Mouse (Mus musculus) neural tube, embryonic 11.5 days (tissue): Measurements from ENCODE around the gene Rnf169. TPM values are rescaled to one million over a fixed set of nuclear protein-coding genes. Genes with fewer than 3 reads are reported as not detected.

Experiments used
- ATAC-seq: fragments of 200-750 bp; cut with Nextera tagmentation; 2 replicates; pipeline ENCODE4 v1.8.0; 2017; ENCODE audit warnings: moderate number of reproducible peaks, mild to moderate bottlenecking, moderate TSS enrichment, moderate library complexity; ENCODE audit not compliant: insufficient read depth, low FRiP score, low TSS enrichment
- DNase-seq: peaks from one replicate; pipeline ENCODE4 v3.0.0-alpha.2; 2015; ENCODE audit warnings: low spot score
- H3K27ac ChIP-seq: fragments of 300-500 bp; sonication (generic); 2 replicates; pipeline ENCODE4 v1.5.1; 2014; ENCODE audit warnings: low read depth, mild to moderate bottlenecking, low read length
- H3K27me3 ChIP-seq: fragments of 300-500 bp; sonication (generic); 2 replicates; pipeline ENCODE4 v1.6.1; 2014; ENCODE audit warnings: mild to moderate bottlenecking, low read length, mixed read lengths; ENCODE audit not compliant: control insufficient read depth, insufficient read depth
- H3K36me3 ChIP-seq: fragments of 300-500 bp; sonication (generic); 2 replicates; pipeline ENCODE4 v1.6.1; 2014; ENCODE audit warnings: mild to moderate bottlenecking, low read length, moderate library complexity, mixed read lengths; ENCODE audit not compliant: control insufficient read depth, insufficient read depth
- H3K4me1 ChIP-seq: fragments of 300-500 bp; sonication (generic); 2 replicates; pipeline ENCODE4 v1.6.1; 2014; ENCODE audit warnings: low read length, mixed read lengths; ENCODE audit not compliant: control insufficient read depth, insufficient read depth
- H3K4me2 ChIP-seq: fragments of 300-500 bp; sonication (generic); 2 replicates; pipeline ENCODE4 v1.6.1; 2014; ENCODE audit warnings: low read depth, mild to moderate bottlenecking, moderate library complexity
- H3K4me3 ChIP-seq: fragments of 300-500 bp; sonication (generic); 2 replicates; pipeline ENCODE4 v1.5.1; 2014; ENCODE audit warnings: low read depth, low read length
- H3K9ac ChIP-seq: fragments of 300-500 bp; sonication (generic); 2 replicates; pipeline ENCODE4 v1.6.1; 2014; ENCODE audit warnings: mild to moderate bottlenecking, low read length
- H3K9me3 ChIP-seq: fragments of 300-500 bp; sonication (generic); 2 replicates; pipeline ENCODE4 v1.6.1; 2016; ENCODE audit warnings: low read length; ENCODE audit not compliant: control insufficient read depth
- WGBS: fragments of 180-500 bp; shearing (Covaris S2); extraction: QIAGEN DNeasy Blood & Tissue Kit; methylation state at CpG from one replicate; pipeline ENCODE4 v1.1.7; 2014; 5-methylcytosine and 5-hydroxymethylcytosine counted together
- polyA plus RNA-seq: library from polyadenylated mRNA; unstranded; fragments of >200 nt; fragmentation: Nextera tagmentation; extraction: Ambion mirVana; gene quantifications from 2 replicates; pipeline ENCODE4 v1.2.1, GENCODE M21; 2014

Gene Rnf169
- polyA plus RNA-seq, 1 experiment from 2014 or later, result 7.8 TPM

DNA sequence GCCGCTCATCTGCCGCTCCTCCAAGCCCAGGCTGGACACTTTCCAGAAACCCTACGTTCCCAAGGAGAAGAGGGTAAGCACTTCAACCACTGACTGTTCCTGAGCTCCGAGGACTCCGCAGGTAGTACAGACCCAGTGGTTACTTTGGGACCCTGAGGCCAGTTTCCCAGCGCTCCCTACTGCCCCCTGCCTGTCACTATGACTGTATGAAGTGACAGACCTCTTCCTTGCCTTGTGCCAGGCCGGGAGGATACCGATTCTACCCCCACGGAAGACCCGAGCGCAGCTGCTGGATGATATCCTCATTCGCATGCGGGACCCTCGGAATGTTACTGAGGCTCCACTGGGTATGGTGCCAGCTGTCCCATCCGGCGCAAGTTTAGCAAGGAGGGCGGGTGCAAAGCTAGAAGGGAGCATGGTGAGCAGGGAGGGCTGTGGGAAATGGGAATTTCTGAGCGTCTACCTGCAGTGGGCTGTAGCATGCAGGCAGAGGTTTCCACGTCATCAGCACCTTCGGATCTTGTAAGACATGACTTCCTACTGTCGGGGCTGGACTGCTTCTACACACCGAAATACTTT, 63.4 kb downstream of the Rnf169 start:
- 8% methylated on average over 22 of the region's 22 CpGs for WGBS
- DNase-seq (peak; percentile 71), ATAC-seq (peak; percentile 27; the same call in 1 of the 2 replicates)
- Histone ChIP-seq H3K9me3 (no peaks in the 10 kb centered on the region), H3K9ac (peak overlapping the region; percentile 55), H3K36me3 (no peaks in the 10 kb centered on the region), H3K4me1 (peaks cover 12% of the 10 kb centered on the region), H3K27ac (no peak overlapping the region), H3K4me2 (peak overlapping the region; percentile 70), H3K4me3 (peak overlapping the region; percentile 29), H3K27me3 (peaks cover 7% of the 10 kb centered on the region; the same call in 1 of the 2 replicates)

DNA sequence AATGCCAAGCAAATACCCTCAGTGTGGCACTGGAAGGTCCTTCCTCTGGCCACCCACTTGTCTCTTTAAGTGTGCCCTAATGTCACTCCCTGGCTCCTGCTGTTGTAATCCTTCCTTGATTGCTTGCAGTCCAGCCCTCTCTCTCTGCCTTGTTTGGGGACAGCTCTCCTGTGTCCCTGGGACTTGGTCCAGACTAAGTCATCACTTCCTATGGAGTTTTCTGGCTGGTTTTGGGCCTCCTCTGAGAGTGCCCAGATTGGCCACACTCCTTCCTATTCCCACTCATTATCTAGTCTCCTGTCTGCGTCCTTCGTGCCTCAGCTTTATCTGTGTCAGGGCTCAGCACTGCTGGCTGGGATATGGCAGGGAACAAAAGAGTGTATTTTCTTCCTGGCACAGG, 64.7 kb downstream of the Rnf169 start:
- Histone ChIP-seq H3K4me3 (no peak overlapping the region), H3K27me3 (peaks cover 7% of the 10 kb centered on the region; the same call in 1 of the 2 replicates), H3K36me3 (no peaks in the 10 kb centered on the region), H3K4me1 (peaks cover 12% of the 10 kb centered on the region), H3K9ac (no peak overlapping the region), H3K27ac (no peak overlapping the region), H3K4me2 (no peak overlapping the region), H3K9me3 (no peaks in the 10 kb centered on the region)
- no peak for ATAC-seq
- no peak for DNase-seq
- WGBS, result 89% methylated on average over 2 of the region's 2 CpGs

DNA sequence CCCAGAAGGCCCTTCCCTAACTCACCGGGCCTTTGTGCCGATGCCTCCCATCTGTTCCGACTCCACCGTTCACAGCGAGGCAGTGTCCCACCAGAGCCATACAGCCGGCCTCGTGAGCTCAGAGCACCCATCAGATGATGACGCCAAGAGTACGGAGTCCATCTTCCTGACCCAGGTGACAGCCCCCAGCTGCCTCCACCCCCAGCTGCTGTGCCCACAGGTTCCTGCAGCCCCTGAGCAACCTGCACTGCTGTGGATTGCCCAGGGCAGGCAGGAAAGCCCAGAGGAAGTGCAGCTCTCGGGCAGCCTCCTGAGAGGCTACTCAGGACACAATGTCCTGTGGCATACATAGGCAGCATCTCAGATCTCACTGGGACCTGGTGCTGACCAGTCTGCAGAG, 65.9 kb downstream of the Rnf169 start:
- Histone ChIP-seq H3K27me3 (peaks cover 7% of the 10 kb centered on the region; the same call in 1 of the 2 replicates), H3K4me3 (no peak overlapping the region), H3K9ac (no peak overlapping the region), H3K4me1 (peaks cover 12% of the 10 kb centered on the region), H3K36me3 (no peaks in the 10 kb centered on the region), H3K9me3 (no peaks in the 10 kb centered on the region), H3K27ac (no peak overlapping the region), H3K4me2 (no peak overlapping the region)
- DNase-seq (no peak), ATAC-seq (no peak)
- WGBS, result 92% methylated on average over 10 of the region's 10 CpGs

DNA sequence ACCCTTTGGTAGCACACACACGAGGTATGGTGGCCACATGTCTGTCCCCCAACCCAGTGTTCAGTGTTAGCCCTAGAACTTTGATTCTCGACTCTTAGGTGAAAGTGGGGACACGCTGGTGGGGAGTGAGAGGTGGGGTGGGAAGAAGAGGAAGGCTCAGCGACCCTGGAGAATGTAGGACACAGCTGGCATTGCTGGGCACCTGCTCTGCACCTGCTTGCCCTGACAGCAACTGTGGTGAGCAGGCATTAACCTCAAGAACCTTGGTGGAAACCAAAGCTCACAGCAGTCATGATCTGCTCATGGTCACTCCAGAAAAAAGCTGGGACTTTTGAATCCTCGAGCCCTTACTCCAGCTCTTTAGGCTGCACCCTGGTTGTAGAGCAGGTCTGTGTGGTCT, 69.2 kb downstream of the Rnf169 start:
- ATAC-seq (no peak), DNase-seq (no peak)
- Histone ChIP-seq H3K27me3 (no peaks in the 10 kb centered on the region), H3K4me3 (no peak overlapping the region), H3K9me3 (no peaks in the 10 kb centered on the region), H3K36me3 (no peaks in the 10 kb centered on the region), H3K4me2 (no peak overlapping the region), H3K9ac (no peak overlapping the region), H3K4me1 (no peaks in the 10 kb centered on the region), H3K27ac (no peak overlapping the region)
- 79% methylated on average over 5 of the region's 5 CpGs for WGBS

DNA sequence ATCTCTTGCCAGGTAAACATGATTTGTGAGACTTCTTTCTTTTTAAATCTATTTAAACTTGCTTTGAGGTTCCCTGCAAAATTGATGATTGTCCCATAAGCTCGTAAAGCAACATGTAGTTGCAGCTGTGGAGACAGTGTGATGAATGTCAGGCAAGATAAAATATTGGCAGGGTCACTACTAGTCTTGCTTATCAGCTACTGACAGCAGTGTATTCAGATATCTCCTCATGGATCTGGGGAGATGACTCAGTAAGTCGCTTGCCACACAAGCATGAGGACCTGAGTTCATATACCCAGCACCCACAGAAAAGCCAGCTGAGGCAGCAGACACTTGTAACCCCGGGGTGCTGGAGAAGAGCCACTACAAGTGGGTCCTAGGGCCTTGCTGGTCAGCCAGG, 72.8 kb downstream of the Rnf169 start:
- no peak overlapping the region for H3K27ac ChIP-seq
- no peaks in the 10 kb centered on the region for H3K36me3 ChIP-seq
- no peaks in the 10 kb centered on the region for H3K27me3 ChIP-seq
- H3K9ac ChIP-seq, result no peak overlapping the region
- WGBS, result 74% methylated on average over 3 of the region's 3 CpGs
- no peak overlapping the region for H3K4me2 ChIP-seq
- H3K4me1 ChIP-seq, result no peaks in the 10 kb centered on the region
- H3K4me3 ChIP-seq, result no peak overlapping the region
- no peaks in the 10 kb centered on the region for H3K9me3 ChIP-seq
- no peak for DNase-seq
- no peak for ATAC-seq

DNA sequence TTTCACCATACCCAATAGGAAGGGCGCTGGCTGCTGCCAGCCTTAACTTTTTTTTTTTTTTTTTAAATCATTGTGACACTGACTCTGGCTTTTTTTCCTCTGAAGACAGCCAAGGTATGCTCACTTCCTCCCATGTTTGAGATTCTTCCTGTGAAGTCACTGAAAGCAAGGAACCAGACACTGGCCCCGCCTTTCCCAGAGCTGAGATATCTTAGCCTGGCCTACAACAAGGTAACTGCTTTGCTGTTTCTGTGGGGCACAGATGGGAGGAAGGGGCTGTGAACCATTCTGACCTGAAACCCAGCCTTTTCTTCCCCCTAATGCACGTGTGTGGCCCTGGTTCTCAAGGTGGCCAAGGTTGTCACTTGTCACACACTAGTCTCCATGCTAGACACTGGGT, 73.9 kb downstream of the Rnf169 start:
- Histone ChIP-seq H3K9me3 (no peaks in the 10 kb centered on the region), H3K9ac (no peak overlapping the region), H3K4me3 (no peak overlapping the region), H3K27me3 (no peaks in the 10 kb centered on the region), H3K4me2 (no peak overlapping the region), H3K36me3 (no peaks in the 10 kb centered on the region), H3K27ac (no peak overlapping the region), H3K4me1 (no peaks in the 10 kb centered on the region)
- ATAC-seq (no peak), DNase-seq (no peak)
- 86% methylated on average over 3 of the region's 3 CpGs for WGBS

DNA sequence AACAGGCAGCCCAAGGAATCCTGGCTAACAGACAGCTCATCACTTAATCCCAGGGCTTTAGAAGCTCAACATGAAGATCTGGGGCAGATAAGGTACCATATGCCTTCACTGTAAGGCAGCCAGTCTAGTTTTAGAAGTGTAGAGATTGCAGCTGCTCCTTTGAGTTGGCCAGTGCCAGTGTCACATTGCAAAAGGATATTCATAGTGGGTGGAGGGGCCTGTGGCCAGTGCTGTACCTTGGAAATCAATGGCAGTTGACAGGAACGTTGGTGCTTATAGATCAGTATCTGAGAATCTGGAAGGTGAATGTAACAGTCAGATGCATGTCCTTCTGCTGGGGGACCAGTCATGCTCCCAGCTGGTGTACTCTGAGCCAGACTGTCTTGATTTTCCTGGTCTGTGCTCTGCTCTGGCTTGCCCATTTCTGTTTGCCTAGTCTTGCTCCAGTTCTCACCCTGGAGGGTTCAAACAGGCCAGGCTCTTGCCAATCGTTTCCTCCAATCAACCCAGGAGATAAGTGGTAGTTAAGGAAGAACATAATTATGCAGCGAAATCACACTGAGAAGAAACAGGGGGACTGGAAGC, 75.7 kb downstream of the Rnf169 start:
- 66% methylated on average over 3 of the region's 3 CpGs for WGBS
- Histone ChIP-seq H3K27me3 (no peaks in the 10 kb centered on the region), H3K4me2 (no peak overlapping the region), H3K4me3 (no peak overlapping the region), H3K27ac (no peak overlapping the region), H3K4me1 (no peaks in the 10 kb centered on the region), H3K36me3 (no peaks in the 10 kb centered on the region), H3K9ac (no peak overlapping the region), H3K9me3 (no peaks in the 10 kb centered on the region)
- no peak for ATAC-seq
- no peak for DNase-seq

DNA sequence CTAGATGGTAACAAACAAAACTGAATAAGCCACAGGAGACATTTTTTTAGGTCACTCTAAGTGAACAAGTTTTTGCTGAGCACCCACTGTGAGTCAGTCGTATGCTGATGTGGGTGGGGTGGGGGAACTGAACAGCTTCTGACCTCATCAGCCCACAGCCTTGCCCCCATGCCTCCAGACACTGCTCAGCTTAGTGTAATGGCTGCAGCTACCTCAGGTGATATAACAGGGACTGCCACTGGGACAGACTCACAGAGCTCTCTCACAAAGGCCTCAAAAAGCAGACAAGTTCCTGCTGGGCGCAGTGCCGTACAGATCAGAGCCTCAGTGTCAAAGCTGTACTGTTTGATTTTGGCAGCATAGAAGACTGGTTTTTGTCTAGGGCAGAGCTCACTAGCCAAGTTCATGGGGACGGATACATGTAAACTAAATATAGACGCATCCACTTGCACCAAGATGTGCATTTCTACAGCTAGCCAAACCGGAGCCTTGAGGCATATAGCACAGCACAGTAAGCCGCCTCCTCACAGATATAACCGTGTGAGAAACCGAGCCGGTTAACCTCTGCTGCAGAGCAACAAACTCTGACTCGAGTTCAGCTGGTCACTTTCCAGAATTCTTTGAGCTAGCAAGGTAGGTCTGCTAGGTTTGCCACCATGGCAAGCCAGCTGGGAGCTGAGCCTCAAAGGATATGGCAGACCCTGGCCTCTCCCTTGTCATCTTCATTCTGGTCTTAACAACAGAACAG, 77.2 kb downstream of the Rnf169 start:
- Histone ChIP-seq H3K36me3 (no peaks in the 10 kb centered on the region), H3K27me3 (no peaks in the 10 kb centered on the region), H3K4me3 (no peak overlapping the region), H3K9me3 (no peaks in the 10 kb centered on the region), H3K9ac (no peak overlapping the region), H3K4me2 (no peak overlapping the region), H3K4me1 (no peaks in the 10 kb centered on the region), H3K27ac (no peak overlapping the region)
- ATAC-seq (no peak), DNase-seq (no peak)
- 84% methylated on average over 11 of the region's 11 CpGs for WGBS

DNA sequence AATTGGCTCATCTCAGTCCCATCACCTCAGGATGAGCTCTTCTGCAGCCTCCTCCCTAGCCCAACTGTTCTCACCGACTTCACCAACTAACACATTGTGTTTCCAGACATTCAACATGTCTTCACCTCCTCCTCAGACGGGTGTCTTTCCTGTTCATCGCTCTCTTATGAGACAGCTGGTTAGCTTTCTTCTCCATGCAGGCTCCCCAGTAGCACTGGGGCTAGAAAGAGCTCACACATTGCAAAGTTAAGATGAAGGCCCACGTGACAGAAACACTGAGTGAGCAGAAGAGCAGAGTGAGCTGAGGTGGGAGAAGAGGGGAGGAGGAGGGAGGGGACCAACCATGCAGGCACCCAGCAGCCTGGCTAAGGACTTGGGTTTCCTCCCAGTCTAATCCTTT, 78.0 kb downstream of the Rnf169 start:
- Histone ChIP-seq H3K4me2 (no peak overlapping the region), H3K9ac (no peak overlapping the region), H3K27ac (no peak overlapping the region), H3K4me3 (no peak overlapping the region), H3K27me3 (no peaks in the 10 kb centered on the region), H3K4me1 (no peaks in the 10 kb centered on the region), H3K9me3 (no peaks in the 10 kb centered on the region), H3K36me3 (no peaks in the 10 kb centered on the region)
- no peak for ATAC-seq
- DNase-seq, result no peak
- 69% methylated on average over 4 of the region's 4 CpGs for WGBS
